Mouse (Mus musculus) liver, postnatal 0 days (tissue): ENCODE measurements around the gene Sdk2.

Experiments
- CTCF ChIP-seq: sonication (generic); IDR thresholded peaks from 2 replicates; pipeline ENCODE4 v1.5.1; 2016; ENCODE audit warnings: antibody characterized with exemption, low read depth
- EP300 ChIP-seq: IDR thresholded peaks from 2 replicates; pipeline ENCODE4 v1.6.1; 2016; ENCODE audit warnings: antibody characterized with exemption, low read depth, mild to moderate bottlenecking

DNA sequence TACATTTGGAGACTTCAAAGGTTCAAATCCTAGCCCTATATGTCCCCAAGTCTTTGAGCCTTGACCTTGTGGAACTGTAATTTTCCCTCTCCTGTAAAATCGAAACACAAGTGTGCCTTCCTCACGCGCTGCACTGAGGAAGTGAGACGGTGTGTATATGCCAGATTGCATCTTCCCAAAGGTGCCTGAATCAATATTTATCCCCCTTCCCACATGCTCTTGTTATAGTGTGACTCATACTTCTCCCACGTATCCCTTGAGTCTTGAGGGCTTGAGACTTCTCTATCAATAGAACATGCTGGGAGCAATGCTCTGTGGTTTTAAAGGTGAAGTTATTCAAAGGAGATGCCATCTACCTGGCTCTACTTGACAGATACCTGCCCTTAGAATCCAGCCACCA, 170.8 kb downstream of the Sdk2 start:
- no peak for TF ChIP-seq CTCF
- TF ChIP-seq EP300 = no peak
